Mouse (Mus musculus) layer of hippocampus, postnatal 10 days (tissue): ENCODE measurements around the gene Nhlrc1. TPM values are rescaled to one million over a fixed set of nuclear protein-coding genes. Genes with fewer than 3 reads are reported as not detected.

Source experiments
- DNase-seq, 2 experiments: peaks; one replicate each; pipeline ENCODE4 v3.0.0; 2021; ENCODE audit warnings: low spot score in 2 of 2
- total RNA-seq, 2 experiments: library from RNA; stranded (reverse); gene quantifications; 2 replicates each; pipeline ENCODE4 v1.2.3; 2021

Gene Nhlrc1
- total RNA-seq, 2 experiments from 2014 or later = 13.9 to 16.5 TPM

DNA sequence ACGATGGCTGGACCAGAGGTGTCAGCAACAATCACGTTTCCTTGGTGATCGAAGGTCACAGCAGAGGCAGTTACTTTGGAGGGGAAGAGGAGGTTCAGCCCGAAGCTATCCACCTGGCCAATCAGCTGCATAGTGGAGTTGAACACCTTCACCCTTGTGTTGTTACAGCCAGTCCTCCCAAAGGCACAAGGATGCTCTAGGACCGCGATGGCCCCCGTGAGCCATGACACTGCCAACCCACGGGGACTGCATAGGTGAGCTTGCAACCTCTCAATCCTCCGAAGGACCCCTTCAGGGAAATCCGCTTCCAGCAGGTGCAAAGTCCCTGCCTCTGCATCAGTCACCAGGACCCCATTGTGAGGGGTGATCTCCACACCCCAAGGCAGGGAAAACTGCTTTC, 910 bp downstream of the Nhlrc1 start:
- no peak for DNase-seq

DNA sequence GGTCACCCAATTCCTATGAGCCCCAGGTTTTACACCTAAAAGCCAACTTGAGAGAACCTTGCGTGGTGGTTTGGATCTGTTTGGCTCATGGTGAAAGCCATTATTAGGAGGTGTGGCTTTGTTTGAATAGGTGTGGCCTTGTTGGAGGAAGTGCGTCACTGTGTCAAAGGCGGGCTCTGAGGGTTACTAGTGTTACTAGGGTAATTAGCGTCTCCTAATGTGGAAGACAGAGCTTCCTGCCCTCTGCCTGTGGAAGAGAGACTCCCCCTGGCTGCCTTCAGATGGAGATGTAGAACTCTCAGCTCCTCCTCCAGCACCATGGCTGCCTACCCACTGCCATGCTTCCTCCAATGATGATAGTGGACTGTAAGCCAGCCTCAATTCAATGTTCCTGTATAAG, 13.1 kb downstream of the Nhlrc1 start:
- no peak for DNase-seq

DNA sequence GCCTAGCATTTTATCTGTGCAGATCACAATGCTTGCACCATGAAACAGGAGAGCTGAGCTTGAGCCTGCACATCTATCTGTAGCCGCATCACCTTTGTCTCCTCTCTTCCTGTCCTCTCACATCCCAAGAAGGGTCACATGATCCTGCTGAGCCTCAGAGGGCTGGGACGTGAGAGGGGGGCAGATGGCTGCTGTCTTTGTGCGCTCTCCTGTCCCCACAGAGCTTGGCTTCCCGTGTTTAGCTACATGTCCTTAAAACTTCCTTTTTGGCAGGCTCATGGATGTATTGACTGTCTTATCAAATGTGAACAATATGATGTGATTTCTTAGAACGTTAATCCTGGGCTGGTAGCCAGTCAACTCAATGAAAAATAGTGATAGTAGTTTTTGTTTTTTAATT, 15.2 kb downstream of the Nhlrc1 start:
- DNase-seq = no peak

DNA sequence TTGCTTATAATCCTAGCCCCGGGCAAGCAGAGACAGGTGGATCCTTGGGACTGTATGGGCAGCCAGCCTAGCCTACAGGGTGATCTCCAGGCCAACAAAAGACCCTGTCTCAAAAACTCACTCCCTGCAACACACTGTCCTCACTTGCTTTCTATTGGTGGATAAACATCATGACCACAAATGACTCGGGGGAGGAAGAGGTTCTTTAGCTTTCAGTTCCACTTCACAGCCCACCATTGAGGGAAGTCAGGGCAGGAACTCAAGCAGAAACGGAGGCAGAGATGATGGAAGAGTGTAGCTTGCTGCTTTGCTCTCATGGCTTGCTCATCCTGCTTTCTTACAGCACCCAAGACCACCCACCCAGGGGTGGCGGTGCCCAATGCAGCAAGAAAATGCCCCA, 17.3 kb downstream of the Nhlrc1 start:
- DNase-seq = no peak

DNA sequence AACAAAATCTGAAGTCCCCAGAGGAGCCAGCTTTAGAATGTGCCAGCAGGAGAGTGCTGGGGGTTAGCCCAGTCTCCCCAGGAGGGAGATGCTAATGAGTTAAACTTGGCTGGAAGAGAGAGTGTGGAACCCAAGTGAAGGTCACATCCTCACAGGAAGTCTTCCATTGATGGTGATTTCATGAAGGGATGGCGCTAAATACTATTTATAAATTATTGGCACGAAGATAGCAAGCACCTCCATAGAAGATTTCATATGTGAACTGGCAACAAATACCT, 21.4 kb downstream of the Nhlrc1 start:
- no peak for DNase-seq

DNA sequence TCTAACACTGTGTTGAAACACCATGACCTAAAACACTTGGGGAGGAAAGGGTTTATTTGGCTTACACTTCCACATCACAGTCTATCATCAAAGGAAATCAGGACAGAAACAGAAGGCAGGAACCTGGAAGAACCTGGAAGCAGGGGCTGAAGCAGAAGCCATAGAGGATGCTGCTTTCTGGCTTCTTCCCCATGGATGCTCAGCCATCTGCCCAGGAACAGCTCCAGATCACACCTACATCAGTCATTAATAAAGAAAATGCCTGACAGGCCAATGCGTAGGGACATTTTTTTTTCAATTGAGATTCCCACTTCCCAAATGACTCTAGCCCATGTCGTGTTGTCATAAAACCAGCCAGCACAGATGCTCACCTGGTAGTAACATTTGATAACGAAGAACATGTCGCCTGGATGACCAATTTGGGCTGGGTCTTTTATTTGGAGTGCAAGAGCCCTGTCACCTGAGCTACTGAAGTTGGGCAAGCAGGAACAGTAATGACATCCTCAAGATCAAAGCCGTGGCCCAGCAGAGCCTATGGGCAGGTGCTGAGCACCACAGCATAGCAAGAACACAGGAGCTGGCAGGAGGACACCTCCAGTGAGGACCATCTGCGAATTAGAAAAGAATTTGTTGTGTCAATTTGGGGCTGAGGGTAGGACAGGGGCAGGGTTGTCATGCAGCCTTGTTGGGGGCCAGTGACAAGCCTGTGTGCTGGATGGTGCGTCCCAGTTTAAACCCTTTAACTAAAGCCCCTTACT, 22.0 kb downstream of the Nhlrc1 start:
- no peak for DNase-seq

DNA sequence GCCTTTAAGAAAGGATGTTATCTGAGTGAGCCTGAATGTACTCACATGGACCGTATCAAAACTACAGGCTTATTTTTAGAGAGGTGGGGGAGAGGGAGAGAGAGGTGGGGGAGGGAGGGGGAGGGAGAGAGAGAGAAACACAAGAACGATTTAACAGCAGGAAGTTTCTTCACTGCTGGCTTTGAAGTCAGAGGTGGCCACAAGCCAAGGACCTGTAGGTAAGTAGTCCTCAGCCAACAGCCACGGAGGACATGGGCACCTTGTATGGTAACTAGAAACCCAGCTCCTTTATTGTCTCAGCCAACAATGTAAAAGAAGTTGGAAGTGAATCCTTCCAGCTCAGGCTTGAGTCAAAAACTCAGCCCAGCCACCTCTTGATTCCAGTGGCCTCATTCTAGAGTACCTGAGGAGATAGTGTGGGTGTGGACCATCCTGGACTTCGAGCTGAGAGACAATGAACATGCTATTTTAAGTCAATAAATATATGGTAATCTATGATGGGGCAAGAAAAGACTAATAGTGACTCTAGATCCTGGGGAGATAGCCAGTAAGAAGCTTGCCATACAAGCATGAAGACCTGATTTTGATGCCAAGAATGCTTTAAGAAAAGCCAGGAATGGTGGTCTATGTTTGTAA, 24.2 kb downstream of the Nhlrc1 start:
- DNase-seq = no peak

DNA sequence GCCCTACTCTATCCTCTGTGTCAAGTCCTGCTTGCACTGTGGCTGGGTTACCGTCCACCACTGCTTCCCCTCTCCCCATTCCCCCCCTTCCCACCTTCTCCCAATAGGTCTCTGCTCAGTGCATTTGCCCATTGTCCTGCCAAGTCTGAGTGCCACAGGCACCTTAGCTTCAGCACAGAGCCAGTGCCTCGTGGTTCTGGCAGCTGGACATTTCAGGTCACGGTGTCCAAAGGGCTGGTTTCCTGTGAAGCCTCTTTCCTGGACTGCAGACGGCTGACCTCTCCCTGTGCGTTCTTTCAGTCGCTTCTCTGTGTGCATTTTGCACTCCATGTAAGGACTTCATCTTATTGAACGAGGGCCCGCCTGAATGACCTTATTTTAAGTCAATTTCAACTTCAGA, 26.7 kb downstream of the Nhlrc1 start:
- no peak for DNase-seq

DNA sequence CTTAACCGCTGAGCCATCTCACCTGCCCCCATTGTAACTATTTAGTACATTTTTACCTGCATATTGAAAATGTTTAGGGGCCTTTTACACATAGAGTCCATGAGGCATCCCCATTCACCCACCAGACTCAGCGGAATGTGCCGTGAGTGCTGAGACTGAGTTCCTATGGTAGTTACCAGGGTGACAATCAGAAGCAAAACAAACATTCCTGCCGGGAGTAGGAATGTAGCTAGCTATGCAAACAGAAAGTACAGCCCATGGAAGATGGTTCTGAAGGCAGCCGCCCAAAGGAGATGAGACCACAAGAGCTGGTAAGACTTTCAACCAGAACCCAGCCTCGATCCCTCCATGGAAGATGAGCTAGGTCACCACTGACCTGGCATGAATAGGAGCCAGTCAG, 28.4 kb downstream of the Nhlrc1 start:
- no peak for DNase-seq

DNA sequence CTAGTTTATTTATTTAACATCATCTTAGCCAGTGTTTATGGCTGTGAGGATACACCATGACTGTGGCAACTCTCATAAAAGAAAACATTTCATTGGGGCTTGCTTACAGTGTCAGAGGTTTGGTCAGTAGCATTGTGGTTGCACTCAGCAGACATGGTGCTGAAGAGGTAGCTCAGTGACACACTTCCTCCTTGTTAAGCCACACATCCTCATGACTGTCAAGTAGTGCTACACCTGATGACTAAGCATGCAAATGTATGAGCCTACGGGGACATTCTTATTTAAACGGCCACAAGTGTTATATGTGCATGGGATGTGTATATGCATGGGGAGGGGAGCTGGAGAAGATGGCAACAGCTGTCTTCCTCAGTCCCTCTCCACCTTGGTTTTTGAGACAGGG, 30.8 kb downstream of the Nhlrc1 start:
- no peak for DNase-seq

DNA sequence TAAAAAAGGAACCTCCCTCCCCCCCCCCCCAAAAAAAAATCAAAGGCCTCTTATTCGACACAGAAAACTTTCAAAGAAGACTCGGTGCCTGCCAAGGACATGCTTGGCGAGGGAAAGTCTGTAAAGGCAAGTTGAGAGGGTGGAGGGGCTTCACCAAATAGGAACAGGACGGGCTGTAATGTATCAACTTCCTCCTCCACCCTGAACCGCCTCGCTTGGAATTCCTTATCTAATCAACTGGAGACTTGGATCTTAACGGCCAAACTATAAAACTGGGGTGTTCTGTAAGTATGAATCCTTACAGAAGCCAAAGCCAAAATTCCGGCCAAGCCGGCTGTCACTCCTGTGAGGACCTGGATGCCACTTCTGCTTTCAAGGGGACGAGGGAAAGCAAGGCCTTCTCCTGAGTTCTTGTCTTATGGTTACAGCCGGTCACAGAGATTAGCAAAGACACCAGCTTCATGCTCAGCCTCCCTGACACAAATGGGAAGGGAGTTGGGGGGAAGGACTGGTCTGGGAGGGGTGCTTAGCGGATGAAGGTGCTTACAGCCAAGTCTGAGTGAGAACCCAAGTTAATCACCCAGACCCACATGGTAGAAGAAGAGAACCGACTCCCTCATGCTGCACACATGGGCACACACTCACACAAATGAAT, 34.7 kb downstream of the Nhlrc1 start:
- DNase-seq = peak in 1 of 2 experiments; percentile 17

DNA sequence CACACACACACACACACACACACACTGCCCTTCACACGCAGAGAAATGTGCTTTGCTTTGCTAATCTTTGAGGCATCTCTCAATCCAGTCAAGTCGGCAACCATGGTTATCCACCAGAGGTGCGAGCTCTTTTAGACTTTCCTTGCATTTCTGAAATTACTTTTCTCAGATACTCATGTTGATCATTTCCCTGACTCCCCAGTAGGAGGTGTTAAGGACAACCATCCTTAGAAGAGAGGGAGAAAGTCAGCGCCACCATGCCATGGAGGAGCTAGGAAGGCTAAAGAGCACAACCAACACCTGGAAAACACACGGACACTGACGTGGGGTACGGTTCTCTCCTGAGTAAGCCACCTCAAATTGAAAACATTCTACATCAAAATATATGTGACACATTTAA, 38.1 kb downstream of the Nhlrc1 start:
- no peak for DNase-seq

DNA sequence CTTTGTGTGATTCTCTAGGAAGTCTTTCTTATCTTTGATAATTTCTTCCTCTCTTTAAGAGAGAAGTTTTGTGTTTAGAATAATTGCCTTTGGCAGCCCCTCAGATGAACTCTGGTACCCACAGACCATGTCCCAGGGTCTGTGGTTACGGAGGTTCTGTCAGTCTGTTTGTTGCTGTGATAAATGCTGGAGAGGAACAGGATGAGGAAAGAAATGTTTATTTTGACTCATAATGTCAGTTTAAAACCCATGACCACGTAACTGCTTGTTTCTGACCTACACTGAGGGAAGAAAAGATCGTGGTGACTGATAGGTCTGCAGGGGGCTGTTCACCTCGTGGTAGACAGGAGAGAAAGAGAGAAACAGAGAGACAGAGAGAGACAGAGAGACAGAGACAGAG, 38.7 kb downstream of the Nhlrc1 start:
- no peak for DNase-seq

DNA sequence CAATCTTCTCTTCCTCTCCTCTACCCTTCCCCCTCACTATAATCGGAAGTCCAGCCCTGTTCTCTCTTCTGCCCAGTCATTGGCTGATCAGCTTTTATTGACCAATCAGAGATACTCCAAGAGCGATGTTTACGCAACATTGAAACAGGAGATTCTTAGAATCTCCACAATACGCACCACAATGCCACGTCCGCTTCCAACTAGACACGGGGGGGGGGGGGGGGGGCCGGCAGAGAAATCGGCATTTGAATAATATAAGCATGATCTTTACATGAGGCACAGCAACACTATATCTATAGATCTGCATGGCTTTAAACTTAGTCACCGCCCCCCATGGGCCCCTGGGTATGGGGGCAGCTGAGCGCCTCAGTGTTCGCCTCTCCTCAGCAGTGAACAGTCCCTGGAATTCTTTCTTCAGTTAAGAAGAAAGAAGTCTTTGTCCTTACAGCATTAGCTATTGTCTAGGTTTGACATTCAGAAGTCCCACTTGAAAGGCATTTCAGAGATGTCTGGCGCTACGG, 39.6 kb downstream of the Nhlrc1 start:
- DNase-seq = no peak

DNA sequence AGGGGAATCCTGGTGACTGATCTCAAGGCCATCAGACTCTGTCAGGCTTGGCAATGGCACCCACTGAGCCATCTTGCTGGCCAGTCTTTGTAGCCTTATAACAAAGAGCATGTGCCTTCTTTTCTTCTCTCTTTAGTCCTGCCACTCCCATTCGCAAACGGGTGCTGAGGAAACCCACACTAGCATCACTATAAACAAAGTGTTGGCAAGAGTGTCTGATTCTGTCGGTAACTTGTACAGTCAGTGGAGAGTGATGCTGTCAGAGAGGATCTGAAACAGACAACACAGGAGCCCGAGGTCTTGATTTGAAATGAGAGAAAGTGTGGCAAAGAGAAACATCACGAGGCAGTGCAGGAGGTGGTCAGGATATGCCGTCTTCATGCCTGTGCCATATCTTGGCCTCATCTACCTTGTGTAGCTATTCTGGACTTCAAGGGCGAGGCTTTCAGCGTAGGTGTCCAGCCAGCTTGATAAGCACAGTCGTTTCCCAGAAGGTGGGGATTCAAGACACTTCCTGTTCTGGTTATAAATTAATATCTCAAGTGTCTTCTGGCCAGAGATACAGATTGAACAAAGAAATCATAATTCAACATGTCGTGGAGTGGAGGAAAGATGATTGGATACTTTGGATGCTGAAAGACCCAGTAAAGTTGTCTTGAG, 44.2 kb downstream of the Nhlrc1 start:
- no peak for DNase-seq

DNA sequence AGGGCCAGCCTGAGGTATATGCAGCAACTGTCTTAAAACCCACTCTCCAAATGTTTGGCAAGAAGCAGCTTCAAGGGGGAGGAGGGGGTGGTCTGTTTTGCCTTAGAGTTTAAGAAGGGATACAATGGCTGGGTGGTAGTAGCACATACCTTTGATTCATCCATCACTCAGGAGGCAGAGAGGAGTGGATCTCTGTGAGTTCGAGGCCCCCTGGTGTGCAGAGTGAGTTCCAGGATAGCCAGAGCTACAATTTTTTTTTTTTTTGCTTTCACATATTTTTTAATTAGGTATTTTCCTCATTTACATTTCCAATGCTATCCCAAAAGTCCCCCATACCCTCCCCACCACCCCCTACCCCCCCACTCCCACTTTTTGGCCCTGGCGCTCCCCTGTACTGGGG, 46.0 kb downstream of the Nhlrc1 start:
- no peak for DNase-seq

DNA sequence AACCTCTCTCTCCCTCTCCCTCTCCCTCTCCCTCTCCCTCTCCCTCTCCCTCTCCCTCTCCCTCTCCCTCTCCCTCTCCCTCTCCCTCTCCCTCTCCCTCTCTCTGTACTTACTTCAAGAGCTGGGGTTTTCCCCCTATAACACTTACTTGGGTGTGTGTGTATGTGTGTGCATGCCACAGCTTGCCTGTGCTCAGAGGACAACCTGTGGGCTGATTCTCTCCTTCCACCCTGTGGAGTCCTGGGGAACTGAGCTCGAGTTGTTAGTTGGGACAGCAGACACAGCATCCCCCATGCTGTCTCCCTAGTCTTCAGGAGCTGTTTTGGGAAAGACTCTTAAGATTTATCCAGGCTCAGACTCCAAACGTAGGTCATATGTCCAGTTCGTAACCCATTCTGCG, 47.3 kb downstream of the Nhlrc1 start:
- no peak for DNase-seq

Other genes starting within 250 kb of the Nhlrc1 start
- 10 to 100 TPM; 29.7 to 30.8 TPM for gene Kif13a, start 85.0 kb downstream of the Nhlrc1 start, total RNA-seq
- 10 to 100 TPM; 13.9 to 14.4 TPM for gene Kdm1b, start 28.6 kb upstream of the Nhlrc1 start, total RNA-seq
- 10 to 100 TPM; 10.6 to 14.0 TPM for gene Tpmt, start 29.9 kb upstream of the Nhlrc1 start, total RNA-seq
- gene Dek, start 91.4 kb upstream of the Nhlrc1 start, total RNA-seq = 10 to 100 TPM; 59.8 to 60.8 TPM
- 1 to 10 TPM; 8.9 to 9.1 TPM for gene Rnf144b, start 107.8 kb upstream of the Nhlrc1 start, total RNA-seq